Mouse (Mus musculus): ENCODE data around the gene Gdf5. TPM values are rescaled to one million over a fixed set of nuclear protein-coding genes. Genes with fewer than 3 reads are reported as not detected.
A peak's percentile ranks its signal among the peaks of the same experiment; 100 is the strongest.

Gdf5 gene
- polyA plus RNA-seq, 1 experiment from 2014 or later = 1.0 TPM

GRCm38 (mm10) chr2:155945580-155945979 is 413 bp upstream of the Gdf5 start:
- Histone ChIP-seq H3K4me3 (ENCODE audit: low read depth, low read length) (no peak overlapping the region), H3K9ac (ENCODE audit: low read depth, low read length) (no peak overlapping the region), H3K4me2 (replicated peaks; ENCODE audit: low read depth) (no peak overlapping the region), H3K27me3 (replicated peaks; ENCODE audit: control insufficient read depth, insufficient read depth, low read length) (no peaks in the 10 kb centered on the region), H3K9me3 (ENCODE audit: control insufficient read depth) (no peaks in the 10 kb centered on the region), H3K4me1 (replicated peaks; ENCODE audit: control insufficient read depth, insufficient read depth, low read length) (no peaks in the 10 kb centered on the region), H3K36me3 (ENCODE audit: control insufficient read depth, insufficient read depth) (no peaks in the 10 kb centered on the region), H3K27ac (ENCODE audit: low read depth, low read length) (no peak overlapping the region)
- 65% methylated on average over 5 of the region's 5 CpGs for WGBS
- ATAC-seq = no peak
- TF ChIP-seq CTCF (IDR thresholded peaks at IDR 0.05; ENCODE audit: low read depth) = no peak

GRCm38 (mm10) chr2:155944685-155945084 is 482 bp downstream of the Gdf5 start:
- Histone ChIP-seq H3K9me3 (ENCODE audit: control insufficient read depth) (no peaks in the 10 kb centered on the region), H3K4me1 (replicated peaks; ENCODE audit: control insufficient read depth, insufficient read depth, low read length) (no peaks in the 10 kb centered on the region), H3K9ac (ENCODE audit: low read depth, low read length) (no peak overlapping the region), H3K27ac (ENCODE audit: low read depth, low read length) (no peak overlapping the region), H3K27me3 (replicated peaks; ENCODE audit: control insufficient read depth, insufficient read depth, low read length) (no peaks in the 10 kb centered on the region), H3K4me2 (replicated peaks; ENCODE audit: low read depth) (peak overlapping the region; percentile 24; the same call in 1 of the 2 replicates), H3K4me3 (ENCODE audit: low read depth, low read length) (no peak overlapping the region), H3K36me3 (ENCODE audit: control insufficient read depth, insufficient read depth) (no peaks in the 10 kb centered on the region)
- WGBS = 94% methylated on average over 4 of the region's 4 CpGs
- no peak for ATAC-seq
- TF ChIP-seq CTCF (IDR thresholded peaks at IDR 0.05; ENCODE audit: low read depth) = no peak

GRCm38 (mm10) chr2:155943463-155943862 is 1.7 kb downstream of the Gdf5 start:
- 11% methylated on average over 8 of the region's 8 CpGs for WGBS
- no peaks in the 10 kb centered on the region for H3K9me3 ChIP-seq (ENCODE audit: control insufficient read depth)
- H3K4me2 ChIP-seq (replicated peaks; ENCODE audit: low read depth) = peak overlapping the region; percentile 13; the same call in 1 of the 2 replicates
- no peaks in the 10 kb centered on the region for H3K4me1 ChIP-seq (replicated peaks; ENCODE audit: control insufficient read depth, insufficient read depth, low read length)
- no peak for ATAC-seq
- no peak overlapping the region for H3K9ac ChIP-seq (ENCODE audit: low read depth, low read length)
- no peaks in the 10 kb centered on the region for H3K27me3 ChIP-seq (replicated peaks; ENCODE audit: control insufficient read depth, insufficient read depth, low read length)
- H3K36me3 ChIP-seq (ENCODE audit: control insufficient read depth, insufficient read depth) = no peaks in the 10 kb centered on the region
- no peak for TF ChIP-seq CTCF (IDR thresholded peaks at IDR 0.05; ENCODE audit: low read depth)
- H3K27ac ChIP-seq (ENCODE audit: low read depth, low read length) = no peak overlapping the region
- no peak overlapping the region for H3K4me3 ChIP-seq (ENCODE audit: low read depth, low read length)

GRCm38 (mm10) chr2:155941697-155942442 is 3.3 kb downstream of the Gdf5 start:
- Histone ChIP-seq H3K36me3 (ENCODE audit: control insufficient read depth, insufficient read depth) (no peaks in the 10 kb centered on the region), H3K4me1 (replicated peaks; ENCODE audit: control insufficient read depth, insufficient read depth, low read length) (no peaks in the 10 kb centered on the region), H3K4me3 (ENCODE audit: low read depth, low read length) (no peak overlapping the region), H3K27ac (ENCODE audit: low read depth, low read length) (no peak overlapping the region), H3K9me3 (ENCODE audit: control insufficient read depth) (no peaks in the 10 kb centered on the region), H3K4me2 (replicated peaks; ENCODE audit: low read depth) (no peak overlapping the region), H3K9ac (ENCODE audit: low read depth, low read length) (no peak overlapping the region), H3K27me3 (replicated peaks; ENCODE audit: control insufficient read depth, insufficient read depth, low read length) (no peaks in the 10 kb centered on the region)
- ATAC-seq = 0 out of 2 replicates have a peak, but pooled peaks have one; percentile 10
- WGBS = 80% methylated on average over 40 of the region's 40 CpGs
- no peak for TF ChIP-seq CTCF (IDR thresholded peaks at IDR 0.05; ENCODE audit: low read depth)

GRCm38 (mm10) chr2:155940681-155941080 is 4.5 kb downstream of the Gdf5 start, which contains the start of gene Gm15557:
Gene Gm15557 (plus strand): TSS chr2:155940728.
- no peak within 1 kb of the TSS for H3K4me3 ChIP-seq (ENCODE audit: low read depth, low read length)
- H3K9me3 ChIP-seq (ENCODE audit: control insufficient read depth) = no peaks in the 10 kb centered on the region
- no peak within 1 kb of the TSS for H3K9ac ChIP-seq (ENCODE audit: low read depth, low read length)
- no peak within 1 kb of the TSS for H3K4me2 ChIP-seq (replicated peaks; ENCODE audit: low read depth)
- 93% methylated on average over 3 of the region's 3 CpGs for WGBS
- no peaks in the 10 kb centered on the region for H3K27me3 ChIP-seq (replicated peaks; ENCODE audit: control insufficient read depth, insufficient read depth, low read length)
- no peak for ATAC-seq
- H3K4me1 ChIP-seq (replicated peaks; ENCODE audit: control insufficient read depth, insufficient read depth, low read length) = no peaks in the 10 kb centered on the region
- H3K36me3 ChIP-seq (ENCODE audit: control insufficient read depth, insufficient read depth) = no peaks in the 10 kb centered on the region
- TF ChIP-seq CTCF (IDR thresholded peaks at IDR 0.05; ENCODE audit: low read depth) = no peak
- H3K27ac ChIP-seq (ENCODE audit: low read depth, low read length) = no peak within 1 kb of the TSS

- ATAC-seq = no peak
- H3K27me3 ChIP-seq (replicated peaks; ENCODE audit: control insufficient read depth, insufficient read depth, low read length) = no peaks in the 10 kb centered on the region
Observed at GRCm38 (mm10) chr2:155939897-155940529, 5.2 kb downstream of the Gdf5 start.

More at GRCm38 (mm10) chr2:155939897-155940529, 5.2 kb downstream of the Gdf5 start:
- TF ChIP-seq CTCF (IDR thresholded peaks at IDR 0.05; ENCODE audit: low read depth) = no peak
- H3K9me3 ChIP-seq (ENCODE audit: control insufficient read depth) = no peaks in the 10 kb centered on the region
- no peak overlapping the region for H3K9ac ChIP-seq (ENCODE audit: low read depth, low read length)
- no peaks in the 10 kb centered on the region for H3K4me1 ChIP-seq (replicated peaks; ENCODE audit: control insufficient read depth, insufficient read depth, low read length)
- no peak overlapping the region for H3K4me3 ChIP-seq (ENCODE audit: low read depth, low read length)
- H3K4me2 ChIP-seq (replicated peaks; ENCODE audit: low read depth) = no peak overlapping the region
- WGBS = 67% methylated on average over 7 of the region's 7 CpGs
- H3K36me3 ChIP-seq (ENCODE audit: control insufficient read depth, insufficient read depth) = no peaks in the 10 kb centered on the region
- no peak overlapping the region for H3K27ac ChIP-seq (ENCODE audit: low read depth, low read length)
